Mouse (Mus musculus) limb, embryonic 11.5 days (tissue): ENCODE data around the gene Snrpf. TPM values are rescaled to one million over a fixed set of nuclear protein-coding genes. Genes with fewer than 3 reads are reported as not detected.

Source experiments
- ATAC-seq: fragments of 200-750 bp; cut with Nextera tagmentation; 2 replicates; pipeline ENCODE4 v1.8.0; 2017; ENCODE audit warnings: low read depth; ENCODE audit not compliant: insufficient number of reproducible peaks, low FRiP score, low TSS enrichment
- DNase-seq: peaks from one replicate; pipeline ENCODE4 v3.0.0-alpha.2; 2015; ENCODE audit warnings: low spot score
- H3K27ac ChIP-seq: fragments of 300-500 bp; sonication (generic); replicated peaks from 2 replicates; pipeline ENCODE4 v1.5.1; 2014; ENCODE audit warnings: low read depth, mild to moderate bottlenecking, low read length
- H3K27me3 ChIP-seq: fragments of 300-500 bp; sonication (generic); 2 replicates; pipeline ENCODE4 v1.6.1; 2014; ENCODE audit warnings: mild to moderate bottlenecking, low read length, mixed read lengths; ENCODE audit not compliant: control insufficient read depth, insufficient read depth
- H3K36me3 ChIP-seq: fragments of 300-500 bp; sonication (generic); 2 replicates; pipeline ENCODE4 v1.6.1; 2014; ENCODE audit warnings: mild to moderate bottlenecking, low read length, moderate library complexity, mixed read lengths; ENCODE audit not compliant: control insufficient read depth, insufficient read depth
- H3K4me1 ChIP-seq: fragments of 300-500 bp; sonication (generic); 2 replicates; pipeline ENCODE4 v1.6.1; 2014; ENCODE audit warnings: low read length, mixed read lengths; ENCODE audit not compliant: control insufficient read depth, insufficient read depth
- H3K4me2 ChIP-seq: fragments of 300-500 bp; sonication (generic); 2 replicates; pipeline ENCODE4 v1.6.1; 2014; ENCODE audit warnings: low read depth, mild to moderate bottlenecking, moderate library complexity; ENCODE audit not compliant: severe bottlenecking
- H3K4me3 ChIP-seq: fragments of 300-500 bp; sonication (generic); 2 replicates; pipeline ENCODE4 v1.5.1; 2014; ENCODE audit warnings: low read depth, low read length
- H3K9ac ChIP-seq: fragments of 300-500 bp; sonication (generic); 2 replicates; pipeline ENCODE4 v1.6.1; 2014; ENCODE audit warnings: mild to moderate bottlenecking, low read length
- H3K9me3 ChIP-seq: fragments of 300-500 bp; sonication (generic); 2 replicates; pipeline ENCODE4 v1.6.1; 2016; ENCODE audit warnings: low read length; ENCODE audit not compliant: control insufficient read depth
- WGBS: fragments of 180-500 bp; shearing (Covaris S2); extraction: QIAGEN DNeasy Blood & Tissue Kit; methylation state at CpG from one replicate; pipeline ENCODE4 v1.1.7; 2014; 5-methylcytosine and 5-hydroxymethylcytosine counted together
- polyA plus RNA-seq: library from polyadenylated mRNA; unstranded; fragments of >200 nt; fragmentation: Nextera tagmentation; extraction: Ambion mirVana; gene quantifications from 2 replicates; pipeline ENCODE4 v1.2.1, GENCODE M21; 2014

Gene Snrpf
- polyA plus RNA-seq, 1 experiment from 2014 or later = 200 TPM

DNA sequence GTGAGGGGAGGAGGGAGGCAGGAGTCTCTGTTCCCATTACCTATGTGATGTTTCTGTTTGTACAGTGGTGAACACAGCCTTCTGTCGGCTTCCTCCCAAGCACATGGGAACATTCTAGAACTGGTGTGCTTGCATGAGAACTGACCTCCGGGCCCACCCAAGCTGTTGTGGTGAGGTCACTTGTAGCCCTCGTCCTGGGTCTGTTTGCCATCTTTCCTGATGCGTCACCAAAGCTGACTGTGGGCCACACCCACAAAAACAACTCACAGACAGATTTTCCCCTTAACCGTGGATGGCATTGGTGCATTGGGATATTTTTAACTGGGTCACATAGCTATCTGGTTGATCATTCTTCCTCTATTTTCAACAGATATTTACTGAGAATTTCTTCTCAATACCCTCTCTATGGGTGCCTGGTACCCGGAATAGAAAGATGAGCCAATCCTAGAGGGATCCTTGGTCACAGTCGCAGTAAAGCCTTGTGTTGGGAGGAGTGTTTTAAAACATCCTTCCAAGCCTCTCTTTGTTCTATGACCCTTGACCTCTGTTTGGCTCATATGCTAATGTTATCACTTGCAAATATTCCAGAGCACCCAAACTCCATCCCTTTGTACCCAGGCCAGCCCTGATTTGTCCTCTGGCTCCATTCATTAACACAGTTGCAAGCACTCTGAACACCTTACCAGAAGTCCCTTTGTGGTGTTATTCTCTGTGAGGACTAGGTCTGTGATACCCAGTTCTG is 31.1 kb upstream of the Snrpf start:
- H3K9ac ChIP-seq = no peak overlapping the region
- H3K27me3 ChIP-seq = no peaks in the 10 kb centered on the region
- 68% methylated on average over 7 of the region's 7 CpGs for WGBS
- no peak overlapping the region for H3K4me2 ChIP-seq
- DNase-seq (no peak), ATAC-seq (no peak)
- no peak overlapping the region for H3K4me3 ChIP-seq
- no peaks in the 10 kb centered on the region for H3K36me3 ChIP-seq
- no peaks in the 10 kb centered on the region for H3K9me3 ChIP-seq
- no peaks in the 10 kb centered on the region for H3K4me1 ChIP-seq
- no peak overlapping the region for H3K27ac ChIP-seq

DNA sequence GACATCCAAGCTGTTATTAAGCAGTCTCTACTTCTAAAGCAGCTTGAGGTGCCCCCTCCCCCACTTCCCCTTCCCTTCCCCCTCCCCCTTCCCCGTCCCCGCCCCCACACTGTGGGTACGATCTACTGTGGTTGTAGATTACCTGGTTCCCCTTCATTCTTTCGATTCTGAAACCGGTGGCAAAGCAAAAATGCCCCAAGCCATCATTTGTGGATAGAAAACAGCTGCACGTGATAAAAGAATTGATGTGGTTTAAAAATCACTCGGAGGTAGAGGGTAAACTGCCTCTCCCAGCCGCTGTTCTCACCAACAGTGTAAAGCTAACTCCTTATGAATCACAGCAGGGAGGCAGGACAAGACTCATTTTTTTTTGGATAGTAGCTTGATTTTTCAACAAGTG is 25.3 kb upstream of the Snrpf start:
- no peak overlapping the region for H3K4me3 ChIP-seq
- H3K9me3 ChIP-seq = no peaks in the 10 kb centered on the region
- 52% methylated on average over 8 of the region's 8 CpGs for WGBS
- no peak overlapping the region for H3K9ac ChIP-seq
- no peak for DNase-seq
- no peak overlapping the region for H3K27ac ChIP-seq
- no peak for ATAC-seq
- no peaks in the 10 kb centered on the region for H3K36me3 ChIP-seq
- H3K27me3 ChIP-seq = no peaks in the 10 kb centered on the region
- H3K4me2 ChIP-seq = no peak overlapping the region
- no peaks in the 10 kb centered on the region for H3K4me1 ChIP-seq

DNA sequence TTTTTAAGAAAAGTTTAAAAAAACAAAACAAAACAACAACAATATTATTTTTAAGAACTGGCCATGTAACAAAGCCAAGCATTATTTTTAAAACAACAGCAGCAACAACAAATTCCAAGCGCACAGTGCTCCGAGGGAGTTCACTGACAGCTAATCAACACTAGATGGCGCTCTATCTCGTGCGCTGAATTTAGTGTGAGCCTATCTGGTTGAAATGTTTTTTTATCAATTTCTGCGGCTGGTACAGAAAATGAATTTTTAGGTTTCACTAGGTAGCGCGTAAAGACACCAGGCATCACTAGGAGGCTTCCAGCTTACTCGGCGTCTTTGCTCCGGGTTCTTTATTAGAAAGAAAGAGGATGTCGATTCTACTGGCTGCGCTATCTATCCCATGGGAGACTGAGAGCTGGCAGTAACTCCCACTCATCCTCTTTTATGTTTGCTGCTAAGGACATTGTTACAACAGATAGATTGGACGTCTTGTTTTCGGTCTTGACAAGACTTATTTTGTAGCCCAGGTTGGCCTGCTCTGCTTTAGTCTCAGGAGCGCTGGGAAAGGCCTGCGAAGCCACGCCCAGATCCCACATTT is 22.0 kb upstream of the Snrpf start:
- DNase-seq (peak; percentile 60), ATAC-seq (no peak)
- H3K4me2 ChIP-seq = no peak overlapping the region
- H3K4me3 ChIP-seq = no peak overlapping the region
- H3K9ac ChIP-seq = no peak overlapping the region
- H3K36me3 ChIP-seq = no peaks in the 10 kb centered on the region
- WGBS = 52% methylated on average over 18 of the region's 18 CpGs
- H3K4me1 ChIP-seq = no peaks in the 10 kb centered on the region
- no peaks in the 10 kb centered on the region for H3K27me3 ChIP-seq
- H3K9me3 ChIP-seq = no peaks in the 10 kb centered on the region
- no peak overlapping the region for H3K27ac ChIP-seq

DNA sequence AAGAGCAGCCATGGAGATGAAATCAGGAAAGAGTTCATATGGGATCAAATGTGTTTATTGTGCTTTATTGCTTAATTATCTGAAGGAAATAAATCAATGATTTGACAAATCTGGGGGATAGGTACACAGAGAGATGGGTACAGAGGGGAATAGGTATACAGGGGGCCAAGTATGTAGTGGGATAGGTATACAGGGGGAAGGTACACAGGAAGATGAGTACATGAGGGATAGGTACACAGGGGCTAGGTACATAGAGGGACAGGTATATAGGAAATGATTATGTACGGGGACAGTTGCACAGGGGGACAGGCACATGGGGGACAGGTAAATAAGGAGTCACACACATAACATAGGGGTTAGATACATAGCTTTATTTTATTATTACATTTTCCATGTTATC is 21.4 kb upstream of the Snrpf start:
- H3K4me2 ChIP-seq = no peak overlapping the region
- no peaks in the 10 kb centered on the region for H3K9me3 ChIP-seq
- WGBS = 96% methylated on average over 1 of the region's 1 CpGs
- no peaks in the 10 kb centered on the region for H3K36me3 ChIP-seq
- H3K27ac ChIP-seq = no peak overlapping the region
- DNase-seq (no peak), ATAC-seq (no peak)
- no peak overlapping the region for H3K9ac ChIP-seq
- H3K4me1 ChIP-seq = no peaks in the 10 kb centered on the region
- H3K27me3 ChIP-seq = no peaks in the 10 kb centered on the region
- no peak overlapping the region for H3K4me3 ChIP-seq

DNA sequence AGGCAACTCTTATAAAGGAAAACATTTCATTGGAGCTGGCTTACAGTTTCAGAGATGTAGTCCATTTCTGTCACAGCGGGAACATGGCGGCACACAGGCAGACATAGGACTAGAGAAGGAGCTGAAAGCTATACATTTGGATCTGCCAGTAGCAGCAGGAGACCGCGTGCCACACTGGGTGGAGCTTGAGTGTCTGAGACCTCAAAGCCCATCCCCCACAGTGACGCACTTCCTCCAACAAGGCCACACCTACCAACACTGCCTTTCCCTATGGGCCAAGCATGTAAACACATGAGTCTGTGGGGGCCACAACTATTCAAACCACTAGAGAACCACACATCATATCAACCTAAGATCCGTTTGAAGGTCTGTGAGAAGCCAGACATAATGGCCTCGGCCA is 19.7 kb upstream of the Snrpf start:
- H3K4me1 ChIP-seq = no peaks in the 10 kb centered on the region
- ATAC-seq (no peak), DNase-seq (no peak)
- 90% methylated on average over 7 of the region's 7 CpGs for WGBS
- H3K36me3 ChIP-seq = no peaks in the 10 kb centered on the region
- no peak overlapping the region for H3K27ac ChIP-seq
- no peaks in the 10 kb centered on the region for H3K9me3 ChIP-seq
- H3K4me2 ChIP-seq = no peak overlapping the region
- H3K4me3 ChIP-seq = no peak overlapping the region
- no peaks in the 10 kb centered on the region for H3K27me3 ChIP-seq
- no peak overlapping the region for H3K9ac ChIP-seq

DNA sequence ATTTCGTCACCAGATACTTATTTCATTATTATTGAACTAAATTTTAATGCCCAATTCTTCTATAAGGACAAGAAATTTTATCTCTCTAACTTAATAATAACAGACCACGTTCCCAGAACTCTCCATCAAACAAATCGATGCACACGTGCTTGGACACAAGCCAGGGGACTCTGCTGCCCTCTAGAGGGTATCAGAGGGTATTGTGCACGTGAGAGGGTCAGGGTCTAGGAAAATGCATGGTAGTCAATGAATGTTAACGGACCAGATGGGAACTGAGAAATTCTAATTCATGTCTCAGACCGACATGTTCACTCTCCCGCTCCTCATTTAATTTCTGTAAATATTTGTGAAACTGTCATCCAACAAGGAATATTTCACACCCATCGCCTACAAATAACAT is 18.5 kb upstream of the Snrpf start:
- ATAC-seq = no peak
- no peak overlapping the region for H3K4me2 ChIP-seq

DNA sequence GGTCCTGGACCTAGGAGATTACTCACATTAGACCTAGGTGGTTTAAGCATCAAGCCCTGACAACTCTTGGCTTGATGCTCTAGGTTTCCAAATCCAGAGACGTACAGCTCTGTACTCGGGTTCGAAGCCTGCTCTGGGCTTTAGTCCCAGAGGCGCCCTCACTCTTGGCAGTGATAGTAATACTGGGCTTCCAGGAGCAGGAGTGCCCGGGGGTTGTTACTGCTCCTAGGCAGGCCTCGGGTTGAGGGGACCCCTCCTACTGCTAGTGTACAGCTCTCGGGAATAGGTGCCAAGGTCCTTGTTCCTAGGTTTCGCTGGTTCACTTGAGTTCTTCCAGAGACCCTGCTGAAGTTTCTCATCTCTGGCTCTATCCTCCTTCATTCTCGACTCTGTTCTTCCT is 16.8 kb upstream of the Snrpf start:
- DNase-seq = peak; percentile 18
- H3K4me3 ChIP-seq = no peak overlapping the region
- no peak overlapping the region for H3K27ac ChIP-seq
- no peaks in the 10 kb centered on the region for H3K4me1 ChIP-seq
- 91% methylated on average over 9 of the region's 9 CpGs for WGBS
- no peak for ATAC-seq
- no peaks in the 10 kb centered on the region for H3K9me3 ChIP-seq
- H3K27me3 ChIP-seq = no peaks in the 10 kb centered on the region
- H3K36me3 ChIP-seq = no peaks in the 10 kb centered on the region
- H3K4me2 ChIP-seq = no peak overlapping the region
- H3K9ac ChIP-seq = no peak overlapping the region

More for the DNA sequence above, 18.5 kb upstream of the Snrpf start:
- H3K4me3 ChIP-seq = no peak overlapping the region
- no peaks in the 10 kb centered on the region for H3K27me3 ChIP-seq
- no peaks in the 10 kb centered on the region for H3K9me3 ChIP-seq
- no peaks in the 10 kb centered on the region for H3K36me3 ChIP-seq
- DNase-seq = peak; percentile 60
- H3K9ac ChIP-seq = no peak overlapping the region
- no peaks in the 10 kb centered on the region for H3K4me1 ChIP-seq
- WGBS = 65% methylated on average over 9 of the region's 9 CpGs
- H3K27ac ChIP-seq = no peak overlapping the region

DNA sequence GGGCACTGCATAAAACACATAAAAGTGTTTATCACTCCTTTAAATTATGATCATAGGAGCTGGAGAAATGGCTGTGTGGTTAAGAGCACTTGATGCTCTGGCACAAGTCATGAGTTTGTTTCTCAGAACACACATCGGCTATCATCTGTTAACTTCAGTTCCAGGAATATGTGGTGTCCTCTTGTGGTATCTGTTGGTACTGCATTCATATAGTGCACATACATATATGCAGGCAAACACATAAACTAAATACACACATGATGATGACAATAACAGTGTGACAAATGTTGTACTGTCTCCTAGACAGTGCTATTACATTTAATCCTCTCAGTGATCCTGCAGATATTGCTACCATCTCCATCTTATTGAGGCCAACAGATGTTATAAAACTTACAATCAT is 13.8 kb upstream of the Snrpf start:
- Histone ChIP-seq H3K9me3 (no peaks in the 10 kb centered on the region), H3K4me3 (no peak overlapping the region), H3K4me2 (no peak overlapping the region), H3K4me1 (no peaks in the 10 kb centered on the region), H3K9ac (no peak overlapping the region), H3K27ac (no peak overlapping the region), H3K36me3 (no peaks in the 10 kb centered on the region), H3K27me3 (no peaks in the 10 kb centered on the region)
- DNase-seq (no peak), ATAC-seq (no peak)
- WGBS = 100% methylated on average over 1 of the region's 1 CpGs

DNA sequence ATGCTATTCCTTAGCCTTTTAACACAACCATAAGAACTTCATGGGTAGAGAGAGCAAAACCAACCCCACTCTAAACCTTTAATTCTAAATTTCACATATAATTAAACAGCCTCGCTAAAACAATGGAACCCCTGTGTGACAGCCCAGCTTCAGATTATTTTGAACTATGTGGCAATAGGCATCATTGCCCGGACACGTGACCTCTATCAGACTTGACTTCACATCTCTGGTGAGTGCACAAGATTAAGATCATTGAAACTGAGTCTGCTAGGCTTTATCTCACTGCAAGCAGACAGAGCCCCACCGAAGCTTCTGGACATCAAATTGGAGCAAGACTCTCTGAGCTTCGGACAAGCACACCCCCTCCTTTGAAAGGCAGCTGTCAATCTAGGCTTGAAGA is 12.8 kb upstream of the Snrpf start:
- Histone ChIP-seq H3K27me3 (no peaks in the 10 kb centered on the region), H3K4me1 (no peaks in the 10 kb centered on the region), H3K27ac (no peak overlapping the region), H3K4me3 (no peak overlapping the region), H3K4me2 (no peak overlapping the region), H3K36me3 (no peaks in the 10 kb centered on the region), H3K9me3 (no peaks in the 10 kb centered on the region), H3K9ac (no peak overlapping the region)
- ATAC-seq = no peak
- no peak for DNase-seq
- WGBS = 89% methylated on average over 5 of the region's 5 CpGs
